Mouse (Mus musculus): ENCODE data around the gene Slc12a8.

Slc12a8 gene

GRCm38 (mm10) chr16:33672643-33673042 is 155.5 kb downstream of the Slc12a8 start:
- no peak for DNase-seq (ENCODE audit: extremely low spot score, low spot score)

- DNase-seq (ENCODE audit: extremely low spot score, low spot score) = no peak
These were observed 156.5 kb downstream of the Slc12a8 start for GRCm38 (mm10) chr16:33673530-33674109.

DNA sequence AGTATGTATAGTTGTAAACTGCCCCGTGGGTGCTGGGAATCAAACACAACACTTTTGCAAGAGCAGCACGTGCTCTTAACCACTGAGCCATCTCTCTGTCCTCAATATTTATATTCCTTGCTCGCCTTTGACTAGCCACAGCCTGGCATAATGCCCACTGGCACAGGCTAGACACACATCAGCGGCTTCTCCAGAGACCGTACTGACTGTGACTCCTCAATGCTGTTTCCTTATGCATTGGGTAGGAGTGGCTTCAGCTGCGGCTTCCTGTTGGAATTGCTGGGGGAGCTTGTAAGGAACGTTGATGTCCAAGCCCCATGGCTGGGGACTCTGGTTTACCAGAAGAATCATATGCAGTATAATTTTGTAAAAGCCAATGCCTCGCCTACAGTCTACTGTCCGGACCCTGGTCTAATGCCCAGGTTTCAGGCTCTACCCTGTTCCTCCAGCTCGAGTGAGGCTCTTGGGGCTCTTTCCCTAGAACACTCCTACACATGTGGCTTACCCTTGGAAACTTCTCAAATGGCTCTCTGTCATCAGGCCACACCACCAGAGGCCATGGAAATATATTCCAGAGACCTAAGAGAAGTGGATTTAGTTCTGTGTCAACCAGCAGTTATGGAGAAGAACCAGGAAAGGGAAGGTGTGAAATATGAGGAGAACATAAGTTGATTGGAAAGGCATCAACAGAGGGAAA is 158.2 kb downstream of the Slc12a8 start:
- no peak for DNase-seq (ENCODE audit: extremely low spot score, low spot score)

DNA sequence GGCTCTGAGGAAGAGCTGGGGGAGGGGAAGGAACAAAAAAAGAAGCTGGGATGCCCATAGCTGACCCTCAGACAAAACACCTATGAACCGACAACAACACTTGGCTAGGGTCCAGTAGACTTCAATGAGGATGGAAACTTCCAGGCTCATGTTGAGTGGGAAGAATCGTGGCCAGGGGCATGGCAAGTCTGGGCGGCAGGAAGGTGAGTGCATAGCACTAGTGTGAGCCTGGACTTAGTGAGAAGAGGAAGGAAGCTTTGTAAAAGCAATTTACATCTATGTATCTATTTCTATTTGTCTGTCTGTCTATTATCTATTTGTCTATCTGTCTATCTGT is 158.7 kb downstream of the Slc12a8 start:
- no peak for DNase-seq (ENCODE audit: extremely low spot score, low spot score)

DNA sequence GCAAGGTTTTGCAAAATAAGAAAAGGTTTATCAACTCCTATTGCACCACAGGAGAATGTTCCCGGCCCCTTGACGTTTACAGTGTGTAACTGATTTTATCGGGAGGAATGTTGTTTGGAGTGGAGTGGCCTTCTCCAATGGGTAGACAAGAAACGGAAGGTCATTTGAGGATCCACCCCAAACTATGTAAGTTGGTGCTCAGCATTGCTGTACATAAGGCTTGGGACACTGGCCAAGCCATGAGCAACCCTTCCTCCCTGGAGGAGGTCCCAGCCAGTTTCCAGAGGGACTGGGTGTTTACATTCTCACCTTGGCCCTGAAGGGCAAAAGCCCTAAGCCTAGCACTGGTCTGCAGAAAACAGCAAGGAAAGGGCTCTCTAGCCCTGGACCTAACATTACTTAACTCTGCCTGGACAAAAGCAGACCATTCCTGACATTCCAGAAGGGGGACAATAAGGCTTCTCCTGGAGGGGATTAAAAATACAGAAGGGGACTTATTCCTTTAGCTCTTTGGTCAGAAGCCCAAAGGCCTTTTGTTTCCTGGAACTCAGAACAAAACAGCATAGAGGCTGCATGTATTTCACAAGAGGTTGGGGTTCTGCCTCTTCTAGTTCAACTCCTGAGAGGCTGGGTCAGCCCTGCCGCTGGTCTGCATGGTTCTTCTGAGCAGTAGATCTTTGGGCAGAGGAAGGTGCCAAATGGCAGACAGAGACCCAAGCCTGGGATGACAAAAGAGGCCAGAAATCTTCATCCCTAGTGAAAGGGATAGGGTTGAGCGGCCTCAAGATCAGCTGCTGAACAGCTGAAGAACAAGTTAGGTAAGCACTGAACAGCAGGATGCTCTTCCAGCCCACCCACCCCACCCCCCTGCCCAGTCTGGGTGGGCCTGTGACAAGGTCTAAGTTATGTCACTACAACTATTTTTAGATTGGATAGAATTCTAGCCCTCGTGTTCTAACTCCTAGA is 159.5 kb downstream of the Slc12a8 start:
- DNase-seq (ENCODE audit: extremely low spot score, low spot score) = no peak

DNA sequence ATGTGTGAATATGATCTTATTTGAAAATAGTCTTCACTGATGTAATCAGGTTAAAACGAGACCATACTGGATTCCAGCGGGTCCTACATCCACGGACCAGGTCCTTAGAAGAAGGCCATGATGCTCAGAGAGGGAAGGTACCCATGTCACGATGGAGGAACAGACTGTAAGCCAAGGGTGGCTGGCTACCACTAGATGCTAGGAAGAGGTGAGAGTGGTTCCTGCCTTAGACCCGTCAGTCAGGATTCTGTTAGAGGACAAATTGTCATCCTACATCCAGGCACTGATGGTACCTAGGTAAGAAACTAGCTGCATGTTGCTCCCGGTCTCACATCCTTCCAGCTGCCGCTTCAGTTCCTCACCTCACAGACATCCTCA is 160.2 kb downstream of the Slc12a8 start:
- DNase-seq (ENCODE audit: extremely low spot score, low spot score) = no peak

GRCm38 (mm10) chr16:33677901-33678300 is 160.8 kb downstream of the Slc12a8 start:
- no peak for DNase-seq (ENCODE audit: extremely low spot score, low spot score)

GRCm38 (mm10) chr16:33680271-33680670 is 163.1 kb downstream of the Slc12a8 start:
- DNase-seq (ENCODE audit: extremely low spot score, low spot score) = no peak

- DNase-seq (ENCODE audit: extremely low spot score, low spot score) = no peak
These were observed 163.7 kb downstream of the Slc12a8 start for GRCm38 (mm10) chr16:33680816-33681215.

DNA sequence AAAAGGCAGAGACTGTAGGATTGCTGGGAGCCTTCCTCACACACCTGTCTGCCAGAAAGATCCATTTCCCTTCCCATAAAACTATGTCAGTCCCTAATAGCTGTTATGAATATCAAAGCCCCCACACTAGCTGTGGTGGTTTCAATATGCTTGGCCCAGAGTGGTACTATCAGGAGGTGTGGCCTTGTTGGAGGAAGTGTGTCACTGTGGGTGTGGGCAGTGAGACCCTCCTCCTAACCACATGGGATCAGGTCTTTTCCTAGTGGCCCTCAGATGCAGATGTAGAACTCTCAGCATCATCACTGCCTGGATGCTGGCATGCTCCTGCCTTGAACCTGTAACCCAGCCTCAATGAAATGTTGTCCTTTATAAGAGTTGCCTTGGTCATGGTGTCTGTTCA is 164.5 kb downstream of the Slc12a8 start:
- no peak for DNase-seq (ENCODE audit: extremely low spot score, low spot score)

DNA sequence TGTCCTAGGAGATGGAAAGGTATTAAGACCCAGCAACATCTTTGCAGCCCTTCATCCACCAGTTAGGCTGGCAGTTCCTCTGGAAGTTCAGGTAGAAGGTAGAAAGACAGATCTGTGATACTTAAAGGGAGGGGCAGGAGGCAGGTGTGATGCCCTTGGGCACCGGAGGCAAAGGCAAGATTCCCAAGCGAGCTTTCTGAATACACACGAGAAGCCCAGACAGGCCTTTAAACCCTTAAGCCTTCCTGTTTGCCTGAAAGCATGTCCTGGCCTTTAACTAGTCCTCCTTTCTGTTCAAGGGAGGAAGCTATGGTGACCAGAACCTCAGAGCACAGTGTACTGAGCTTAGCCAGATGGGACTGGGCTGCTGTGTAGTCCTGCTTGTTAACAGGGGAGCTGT is 165.5 kb downstream of the Slc12a8 start:
- no peak for DNase-seq (ENCODE audit: extremely low spot score, low spot score)

DNA sequence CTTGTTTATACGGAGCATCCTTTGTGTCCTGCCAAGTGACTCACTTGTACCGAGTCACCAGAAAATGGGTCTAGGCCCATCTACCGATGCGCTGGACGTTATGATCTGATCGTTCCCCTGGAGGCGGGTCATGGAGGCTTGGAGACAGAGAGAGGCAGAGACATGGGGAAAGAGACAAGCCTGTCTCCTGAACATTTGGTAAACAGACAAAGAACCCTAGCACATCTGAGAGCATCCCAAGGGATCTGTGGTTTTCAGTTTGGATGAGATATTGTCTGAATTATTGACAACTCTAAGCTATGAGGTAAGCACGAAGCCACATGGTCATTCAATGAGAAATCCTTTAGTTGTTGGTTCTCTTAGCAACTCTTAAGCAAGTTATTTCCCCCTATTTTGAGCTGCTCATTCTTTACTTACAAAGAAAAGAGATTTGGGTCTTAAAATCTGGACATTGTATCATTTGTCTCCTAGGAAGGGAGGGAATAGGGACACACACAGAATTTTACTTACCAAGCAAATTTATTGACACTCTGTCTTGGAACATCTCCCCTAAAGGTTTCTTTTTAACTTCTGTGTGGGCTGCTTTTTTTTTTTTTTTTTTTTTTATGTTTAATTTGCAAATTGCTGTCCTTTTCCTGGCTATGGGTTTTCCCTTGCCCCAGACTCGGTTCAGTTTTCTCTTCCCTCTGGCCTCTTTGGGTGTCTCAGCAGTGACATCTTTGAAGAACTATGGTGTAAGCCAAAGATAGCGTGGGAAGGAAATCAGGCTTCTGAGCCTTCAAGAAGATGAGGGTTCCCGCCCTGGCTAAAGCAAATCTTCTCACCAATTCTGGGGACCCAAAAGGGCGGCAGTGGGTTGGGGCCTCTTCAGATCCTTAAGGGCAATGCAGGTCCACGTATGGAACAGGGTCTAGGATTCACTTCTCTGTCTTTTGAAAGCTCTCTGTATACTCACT is 166.4 kb downstream of the Slc12a8 start:
- DNase-seq (ENCODE audit: extremely low spot score, low spot score) = no peak

GRCm38 (mm10) chr16:33684162-33684702 is 167.1 kb downstream of the Slc12a8 start, which contains the start of gene Heg1:
Gene Heg1, plus strand, starts transcription at chr16:33684370.
- DNase-seq (ENCODE audit: extremely low spot score, low spot score) = no peak

GRCm38 (mm10) chr16:33684703-33685701 is 167.9 kb downstream of the Slc12a8 start:
- DNase-seq (ENCODE audit: extremely low spot score, low spot score) = peak; percentile 77

GRCm38 (mm10) chr16:33686056-33686455 is 168.9 kb downstream of the Slc12a8 start:
- no peak for DNase-seq (ENCODE audit: extremely low spot score, low spot score)

DNA sequence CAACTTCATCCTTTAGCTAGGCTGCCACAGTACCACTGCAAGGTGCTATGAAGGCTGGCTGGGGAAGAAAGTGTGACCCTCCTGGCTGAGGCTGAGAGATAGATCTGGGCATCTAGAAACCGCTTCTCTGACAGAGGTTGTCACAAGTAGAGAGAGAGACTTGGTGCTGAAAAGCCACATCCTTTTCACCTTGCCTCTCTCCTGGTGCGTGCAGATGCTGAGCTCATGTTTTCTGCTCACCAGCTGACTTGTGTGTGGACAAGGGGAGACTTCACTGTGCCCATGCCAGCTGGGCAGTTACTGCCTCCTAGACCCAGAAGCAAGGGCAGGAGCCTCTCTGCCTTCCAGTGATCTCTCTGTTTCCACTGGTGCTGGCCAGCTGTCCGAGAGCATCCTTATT is 170.6 kb downstream of the Slc12a8 start:
- DNase-seq (ENCODE audit: extremely low spot score, low spot score) = no peak

GRCm38 (mm10) chr16:33690975-33691747 is 174.0 kb downstream of the Slc12a8 start:
- no peak for DNase-seq (ENCODE audit: extremely low spot score, low spot score)

- no peak for DNase-seq (ENCODE audit: extremely low spot score, low spot score)
These were observed 176.4 kb downstream of the Slc12a8 start for GRCm38 (mm10) chr16:33693553-33693952.
